Mouse (Mus musculus) intestine, embryonic 16.5 days (tissue): ENCODE data around the gene Cdc42bpg. TPM values are rescaled to one million over a fixed set of nuclear protein-coding genes. Genes with fewer than 3 reads are reported as not detected.
"Not testable (repeated sequence)": the region's sequence is repeated elsewhere in the genome, so short reads cannot be mapped to it uniquely, and the experiment has no call there.

Experiments
- ATAC-seq: fragments of 200-750 bp; cut with Nextera tagmentation; 2 replicates; pipeline ENCODE4 v1.8.0; 2017; ENCODE audit warnings: moderate TSS enrichment, moderate library complexity
- H3K27ac ChIP-seq: fragments of 300-500 bp; sonication (generic); 2 replicates; pipeline ENCODE4 v1.5.1; 2014; ENCODE audit warnings: mild to moderate bottlenecking, low read length
- H3K27me3 ChIP-seq: fragments of 300-500 bp; sonication (generic); replicated peaks from 2 replicates; pipeline ENCODE4 v1.6.1; 2014; ENCODE audit warnings: low read length, control low read depth, mixed read lengths; ENCODE audit not compliant: control insufficient read depth, insufficient read depth
- H3K36me3 ChIP-seq: fragments of 300-500 bp; sonication (generic); 2 replicates; pipeline ENCODE4 v1.6.1; 2014; ENCODE audit warnings: low read length, control low read depth; ENCODE audit not compliant: control insufficient read depth, insufficient read depth
- H3K4me1 ChIP-seq: fragments of 300-500 bp; sonication (generic); 2 replicates; pipeline ENCODE4 v1.6.1; 2014; ENCODE audit warnings: low read length, control low read depth, mixed read lengths; ENCODE audit not compliant: control insufficient read depth, insufficient read depth
- H3K4me2 ChIP-seq: fragments of 300-500 bp; sonication (generic); 2 replicates; pipeline ENCODE4 v1.6.1; 2014; ENCODE audit warnings: low read depth, low read length, control low read depth
- H3K4me3 ChIP-seq: fragments of 300-500 bp; sonication (generic); 2 replicates; pipeline ENCODE4 v1.5.1; 2014; ENCODE audit warnings: mild to moderate bottlenecking, low read length
- H3K9ac ChIP-seq: fragments of 300-500 bp; sonication (generic); 2 replicates; pipeline ENCODE4 v1.6.1; 2014; ENCODE audit warnings: low read depth, low read length
- H3K9me3 ChIP-seq: fragments of 300-500 bp; sonication (generic); 2 replicates; pipeline ENCODE4 v1.6.1; 2016; ENCODE audit warnings: low read length, control low read depth; ENCODE audit not compliant: control insufficient read depth
- WGBS: fragments of 180-500 bp; shearing (Covaris S2); extraction: QIAGEN DNeasy Blood & Tissue Kit; methylation state at CpG from one replicate; pipeline ENCODE4 v1.1.7; 2014; 5-methylcytosine and 5-hydroxymethylcytosine counted together
- polyA plus RNA-seq: library from polyadenylated mRNA; unstranded; fragments of >200 nt; fragmentation: Nextera tagmentation; extraction: Ambion mirVana; gene quantifications from 2 replicates; pipeline ENCODE4 v1.2.1, GENCODE M21; 2015

The Cdc42bpg gene
- polyA plus RNA-seq, 1 experiment from 2014 or later, result 1.2 TPM

GRCm38 (mm10) chr19:6290720-6291116 is 15.5 kb upstream of the Cdc42bpg start:
- peak overlapping the region; percentile 37 for H3K9ac ChIP-seq
- H3K4me3 ChIP-seq, H3K9me3 ChIP-seq, H3K4me2 ChIP-seq, ATAC-seq, H3K27me3 ChIP-seq: not testable (repeated sequence)
- WGBS, result 87% methylated on average over 5 of the region's 6 CpGs
- peak overlapping the region; percentile 85 for H3K27ac ChIP-seq
- H3K36me3 ChIP-seq, result peaks cover 17% of the 10 kb centered on the region
- peaks cover 48% of the 10 kb centered on the region for H3K4me1 ChIP-seq

- Histone ChIP-seq H3K4me2 (0 out of 2 replicates have a peak overlapping the region, but pooled peaks have one; percentile 14), H3K4me1 (peaks cover 42% of the 10 kb centered on the region), H3K4me3 (no peak overlapping the region), H3K36me3 (peaks cover 23% of the 10 kb centered on the region), H3K9ac (peak overlapping the region; percentile 37), H3K27ac (peak overlapping the region; percentile 85), H3K27me3 (no peaks in the 10 kb centered on the region), H3K9me3 (no peaks in the 10 kb centered on the region)
- ATAC-seq, result peak; percentile 93
- WGBS, result 54% methylated on average over 9 of the region's 10 CpGs
These were observed 15.0 kb upstream of the Cdc42bpg start for GRCm38 (mm10) chr19:6291117-6291781.

GRCm38 (mm10) chr19:6292262-6292661 is 14.0 kb upstream of the Cdc42bpg start:
- Histone ChIP-seq H3K4me2 (no peak overlapping the region), H3K9ac (peak overlapping the region; percentile 37), H3K36me3 (peaks cover 22% of the 10 kb centered on the region), H3K4me3 (no peak overlapping the region), H3K27ac (peak overlapping the region; percentile 85), H3K4me1 (peaks cover 37% of the 10 kb centered on the region), H3K9me3 (no peaks in the 10 kb centered on the region), H3K27me3 (no peaks in the 10 kb centered on the region)
- no peak for ATAC-seq
- WGBS, result 87% methylated on average over 5 of the region's 5 CpGs

- WGBS, result 91% methylated on average over 17 of the region's 17 CpGs
- H3K9ac ChIP-seq, result no peak overlapping the region
- ATAC-seq, result no peak
These were observed 12.0 kb upstream of the Cdc42bpg start for GRCm38 (mm10) chr19:6294301-6294700.

GRCm38 (mm10) chr19:6296551-6297210 is 9.6 kb upstream of the Cdc42bpg start:
- Histone ChIP-seq H3K4me1 (peaks cover 14% of the 10 kb centered on the region), H3K27ac (no peak overlapping the region), H3K9ac (no peak overlapping the region), H3K4me3 (no peak overlapping the region), H3K27me3 (no peaks in the 10 kb centered on the region), H3K9me3 (no peaks in the 10 kb centered on the region), H3K36me3 (peaks cover 29% of the 10 kb centered on the region), H3K4me2 (no peak overlapping the region)
- WGBS, result 86% methylated on average over 5 of the region's 5 CpGs
- no peak for ATAC-seq

More at GRCm38 (mm10) chr19:6294301-6294700, 12.0 kb upstream of the Cdc42bpg start:
- Histone ChIP-seq H3K27ac (no peak overlapping the region), H3K4me1 (peaks cover 26% of the 10 kb centered on the region), H3K36me3 (peaks cover 31% of the 10 kb centered on the region), H3K9me3 (no peaks in the 10 kb centered on the region), H3K4me2 (no peak overlapping the region), H3K4me3 (no peak overlapping the region), H3K27me3 (no peaks in the 10 kb centered on the region)

GRCm38 (mm10) chr19:6297641-6298040 is 8.6 kb upstream of the Cdc42bpg start:
- H3K4me1 ChIP-seq, result peaks cover 5% of the 10 kb centered on the region
- H3K9ac ChIP-seq, result peak overlapping the region; percentile 14; the same call in 1 of the 2 replicates
- H3K4me3 ChIP-seq, result no peak overlapping the region
- 84% methylated on average over 9 of the region's 9 CpGs for WGBS
- no peak overlapping the region for H3K4me2 ChIP-seq
- no peaks in the 10 kb centered on the region for H3K27me3 ChIP-seq
- peak; percentile 21; the same call in 1 of the 2 replicates for ATAC-seq
- peaks cover 29% of the 10 kb centered on the region for H3K36me3 ChIP-seq
- H3K9me3 ChIP-seq, result no peaks in the 10 kb centered on the region
- H3K27ac ChIP-seq, result no peak overlapping the region; the same call in 1 of the 2 replicates

- H3K36me3 ChIP-seq, result peaks cover 29% of the 10 kb centered on the region
These were observed 7.3 kb upstream of the Cdc42bpg start for GRCm38 (mm10) chr19:6299003-6299402.

GRCm38 (mm10) chr19:6299450-6300267 is 6.6 kb upstream of the Cdc42bpg start:
- peaks cover 27% of the 10 kb centered on the region for H3K36me3 ChIP-seq
- H3K4me1 ChIP-seq, result peaks cover 3% of the 10 kb centered on the region; the same call in 1 of the 2 replicates
- H3K4me3 ChIP-seq, result no peak overlapping the region
- H3K9me3 ChIP-seq, result no peaks in the 10 kb centered on the region
- no peak for ATAC-seq
- H3K27me3 ChIP-seq, result no peaks in the 10 kb centered on the region
- 0 out of 2 replicates have a peak overlapping the region, but pooled peaks have one; percentile 11 for H3K9ac ChIP-seq
- H3K27ac ChIP-seq, result peak overlapping the region; percentile 56
- WGBS, result 75% methylated on average over 7 of the region's 7 CpGs
- no peak overlapping the region for H3K4me2 ChIP-seq

More at GRCm38 (mm10) chr19:6299003-6299402, 7.3 kb upstream of the Cdc42bpg start:
- H3K9me3 ChIP-seq, result no peaks in the 10 kb centered on the region
- H3K4me2 ChIP-seq, result no peak overlapping the region
- peaks cover 3% of the 10 kb centered on the region; the same call in 1 of the 2 replicates for H3K4me1 ChIP-seq
- 76% methylated on average over 4 of the region's 4 CpGs for WGBS
- H3K4me3 ChIP-seq, result no peak overlapping the region
- H3K27ac ChIP-seq, result no peak overlapping the region
- H3K27me3 ChIP-seq, result no peaks in the 10 kb centered on the region
- no peak for ATAC-seq
- H3K9ac ChIP-seq, result no peak overlapping the region

- Histone ChIP-seq H3K27me3 (no peaks in the 10 kb centered on the region), H3K36me3 (peaks cover 20% of the 10 kb centered on the region), H3K4me3 (no peak overlapping the region), H3K27ac (no peak overlapping the region), H3K4me2 (no peak overlapping the region), H3K9me3 (no peaks in the 10 kb centered on the region), H3K9ac (no peak overlapping the region), H3K4me1 (peaks cover 3% of the 10 kb centered on the region)
- WGBS, result 50% methylated on average over 7 of the region's 7 CpGs
- ATAC-seq, result peak; percentile 24; the same call in 1 of the 2 replicates
These were observed 5.8 kb upstream of the Cdc42bpg start for GRCm38 (mm10) chr19:6300402-6300841.
